Mouse (Mus musculus): ENCODE data around the gene Rnf40. TPM values are rescaled to one million over a fixed set of nuclear protein-coding genes. Genes with fewer than 3 reads are reported as not detected.

Gene Rnf40
- polyA plus RNA-seq, 1 experiment from 2014 or later, result 60.5 TPM

- Histone ChIP-seq H3K36me3 (replicated peaks) (peaks cover 69% of the 10 kb centered on the region), H3K4me3 (no peak overlapping the region), H3K9me3 (no peaks in the 10 kb centered on the region), H3K27me3 (ENCODE audit: poor library complexity, severe bottlenecking) (no peaks in the 10 kb centered on the region), H3K4me1 (peaks cover 24% of the 10 kb centered on the region), H3K27ac (no peak overlapping the region)
- WGBS, result 87% methylated on average over 7 of the region's 7 CpGs
- no peak for DNase-seq (ENCODE audit: extremely low spot score, low spot score)
Measured at GRCm38 (mm10) chr7:127585031-127585430, 3.5 kb upstream of the Rnf40 start.

GRCm38 (mm10) chr7:127586149-127586548 lies 2.4 kb upstream of the Rnf40 start:
- 90% methylated on average over 6 of the region's 6 CpGs for WGBS
- Histone ChIP-seq H3K36me3 (replicated peaks) (peaks cover 69% of the 10 kb centered on the region), H3K9me3 (no peaks in the 10 kb centered on the region), H3K27ac (no peak overlapping the region), H3K27me3 (ENCODE audit: poor library complexity, severe bottlenecking) (no peaks in the 10 kb centered on the region), H3K4me3 (peak overlapping the region; percentile 6; the same call in 1 of the 2 replicates), H3K4me1 (peaks cover 24% of the 10 kb centered on the region)
- no peak for DNase-seq (ENCODE audit: extremely low spot score, low spot score)

- Histone ChIP-seq H3K36me3 (replicated peaks) (peaks cover 69% of the 10 kb centered on the region), H3K4me3 (peak overlapping the region; percentile 74), H3K27ac (peak overlapping the region; percentile 90; the same call in 1 of the 2 replicates), H3K4me1 (peaks cover 24% of the 10 kb centered on the region), H3K27me3 (ENCODE audit: poor library complexity, severe bottlenecking) (no peaks in the 10 kb centered on the region), H3K9me3 (no peaks in the 10 kb centered on the region)
- DNase-seq (ENCODE audit: extremely low spot score, low spot score), result no peak
- 73% methylated on average over 5 of the region's 5 CpGs for whole genome bisulfite sequencing
Measured at GRCm38 (mm10) chr7:127587196-127587595, 1.4 kb upstream of the Rnf40 start.

- Histone ChIP-seq H3K9me3 (no peaks in the 10 kb centered on the region), H3K4me1 (peaks cover 24% of the 10 kb centered on the region), H3K27ac (peak overlapping the region; percentile 90), H3K4me3 (peak overlapping the region; percentile 74), H3K27me3 (ENCODE audit: poor library complexity, severe bottlenecking) (no peaks in the 10 kb centered on the region), H3K36me3 (replicated peaks) (peaks cover 69% of the 10 kb centered on the region)
- DNase-seq (ENCODE audit: extremely low spot score, low spot score), result no peak
- WGBS, result 6% methylated on average over 29 of the region's 29 CpGs
Measured at GRCm38 (mm10) chr7:127588901-127589300, 334 bp downstream of the Rnf40 start.

GRCm38 (mm10) chr7:127589637-127590036 lies 1.1 kb downstream of the Rnf40 start:
- DNase-seq (ENCODE audit: extremely low spot score, low spot score), result no peak
- peaks cover 69% of the 10 kb centered on the region for H3K36me3 ChIP-seq (replicated peaks)
- peak overlapping the region; percentile 90; the same call in 1 of the 2 replicates for H3K27ac ChIP-seq
- H3K4me1 ChIP-seq, result peaks cover 24% of the 10 kb centered on the region
- H3K27me3 ChIP-seq (ENCODE audit: poor library complexity, severe bottlenecking), result no peaks in the 10 kb centered on the region
- peak overlapping the region; percentile 74 for H3K4me3 ChIP-seq
- no peaks in the 10 kb centered on the region for H3K9me3 ChIP-seq
- WGBS, result 90% methylated on average over 9 of the region's 9 CpGs

- H3K27me3 ChIP-seq (ENCODE audit: poor library complexity, severe bottlenecking), result no peaks in the 10 kb centered on the region
- WGBS, result 92% methylated on average over 10 of the region's 10 CpGs
- H3K4me1 ChIP-seq, result peaks cover 24% of the 10 kb centered on the region
- no peak overlapping the region for H3K4me3 ChIP-seq
- no peak for DNase-seq (ENCODE audit: extremely low spot score, low spot score)
- no peaks in the 10 kb centered on the region for H3K9me3 ChIP-seq
- H3K27ac ChIP-seq, result no peak overlapping the region
- peaks cover 72% of the 10 kb centered on the region for H3K36me3 ChIP-seq (replicated peaks)
Measured at GRCm38 (mm10) chr7:127591108-127591507, 2.5 kb downstream of the Rnf40 start.

- H3K4me3 ChIP-seq, result no peak overlapping the region
- DNase-seq (ENCODE audit: extremely low spot score, low spot score), result no peak
- WGBS, result 94% methylated on average over 14 of the region's 14 CpGs
- H3K27ac ChIP-seq, result no peak overlapping the region
- H3K36me3 ChIP-seq (replicated peaks), result peaks cover 82% of the 10 kb centered on the region
- H3K4me1 ChIP-seq, result peaks cover 14% of the 10 kb centered on the region
- no peaks in the 10 kb centered on the region for H3K9me3 ChIP-seq
- no peaks in the 10 kb centered on the region for H3K27me3 ChIP-seq (ENCODE audit: poor library complexity, severe bottlenecking)
Measured at GRCm38 (mm10) chr7:127592575-127592974, 4.0 kb downstream of the Rnf40 start.

GRCm38 (mm10) chr7:127596747-127597146 lies 8.2 kb downstream of the Rnf40 start:
- H3K27me3 ChIP-seq (ENCODE audit: poor library complexity, severe bottlenecking), result no peaks in the 10 kb centered on the region
- H3K4me3 ChIP-seq, result no peak overlapping the region
- peaks cover 100% of the 10 kb centered on the region for H3K36me3 ChIP-seq (replicated peaks)
- no peak overlapping the region for H3K27ac ChIP-seq
- H3K9me3 ChIP-seq, result no peaks in the 10 kb centered on the region
- 95% methylated on average over 17 of the region's 17 CpGs for WGBS
- no peak for DNase-seq (ENCODE audit: extremely low spot score, low spot score)
- H3K4me1 ChIP-seq, result no peaks in the 10 kb centered on the region

- Histone ChIP-seq H3K36me3 (replicated peaks) (peaks cover 99% of the 10 kb centered on the region), H3K27me3 (ENCODE audit: poor library complexity, severe bottlenecking) (no peaks in the 10 kb centered on the region), H3K4me3 (no peak overlapping the region), H3K27ac (no peak overlapping the region), H3K9me3 (no peaks in the 10 kb centered on the region), H3K4me1 (no peaks in the 10 kb centered on the region)
- WGBS, result 96% methylated on average over 7 of the region's 7 CpGs
- DNase-seq (ENCODE audit: extremely low spot score, low spot score), result no peak
Measured at GRCm38 (mm10) chr7:127600612-127601011, 12.0 kb downstream of the Rnf40 start.

- no peak for DNase-seq (ENCODE audit: extremely low spot score, low spot score)
- H3K36me3 ChIP-seq (replicated peaks), result peaks cover 99% of the 10 kb centered on the region
- no peak overlapping the region for H3K4me3 ChIP-seq
- no peaks in the 10 kb centered on the region for H3K27me3 ChIP-seq (ENCODE audit: poor library complexity, severe bottlenecking)
- no peak overlapping the region for H3K27ac ChIP-seq
- WGBS, result 90% methylated on average over 4 of the region's 4 CpGs
- no peaks in the 10 kb centered on the region for H3K9me3 ChIP-seq
- H3K4me1 ChIP-seq, result no peaks in the 10 kb centered on the region
Measured at GRCm38 (mm10) chr7:127601735-127602134, 13.2 kb downstream of the Rnf40 start.

- DNase-seq (ENCODE audit: extremely low spot score, low spot score), result no peak
- WGBS, result 94% methylated on average over 2 of the region's 2 CpGs
- peaks cover 99% of the 10 kb centered on the region for H3K36me3 ChIP-seq (replicated peaks)
- H3K27me3 ChIP-seq (ENCODE audit: poor library complexity, severe bottlenecking), result no peaks in the 10 kb centered on the region
- H3K27ac ChIP-seq, result no peak overlapping the region
- H3K9me3 ChIP-seq, result no peaks in the 10 kb centered on the region
- H3K4me3 ChIP-seq, result no peak overlapping the region
- H3K4me1 ChIP-seq, result no peaks in the 10 kb centered on the region
Measured at GRCm38 (mm10) chr7:127602903-127603302, 14.3 kb downstream of the Rnf40 start.

- H3K36me3 ChIP-seq (replicated peaks), result peaks cover 99% of the 10 kb centered on the region
- no peaks in the 10 kb centered on the region for H3K9me3 ChIP-seq
- H3K4me3 ChIP-seq, result no peak overlapping the region
- 96% methylated on average over 10 of the region's 10 CpGs for WGBS
- no peak overlapping the region for H3K27ac ChIP-seq
- H3K27me3 ChIP-seq (ENCODE audit: poor library complexity, severe bottlenecking), result no peaks in the 10 kb centered on the region
- no peaks in the 10 kb centered on the region for H3K4me1 ChIP-seq
- DNase-seq (ENCODE audit: extremely low spot score, low spot score), result no peak
Measured at GRCm38 (mm10) chr7:127604256-127604655, 15.7 kb downstream of the Rnf40 start.

GRCm38 (mm10) chr7:127607150-127607549 lies 18.6 kb downstream of the Rnf40 start:
- H3K27me3 ChIP-seq (ENCODE audit: poor library complexity, severe bottlenecking), result no peaks in the 10 kb centered on the region
- no peak overlapping the region for H3K27ac ChIP-seq
- H3K36me3 ChIP-seq (replicated peaks), result peaks cover 99% of the 10 kb centered on the region
- H3K4me3 ChIP-seq, result no peak overlapping the region
- peaks cover 13% of the 10 kb centered on the region; the same call in 1 of the 2 replicates for H3K9me3 ChIP-seq
- no peaks in the 10 kb centered on the region for H3K4me1 ChIP-seq
- DNase-seq (ENCODE audit: extremely low spot score, low spot score), result no peak
- WGBS, result 89% methylated on average over 6 of the region's 6 CpGs

- H3K4me1 ChIP-seq, result peaks cover 23% of the 10 kb centered on the region
- no peak overlapping the region for H3K27ac ChIP-seq
- H3K9me3 ChIP-seq, result peaks cover 13% of the 10 kb centered on the region; the same call in 1 of the 2 replicates
- H3K4me3 ChIP-seq, result no peak overlapping the region
- no peaks in the 10 kb centered on the region for H3K27me3 ChIP-seq (ENCODE audit: poor library complexity, severe bottlenecking)
- 98% methylated on average over 29 of the region's 29 CpGs for WGBS
- no peak for DNase-seq (ENCODE audit: extremely low spot score, low spot score)
- peaks cover 74% of the 10 kb centered on the region for H3K36me3 ChIP-seq (replicated peaks)
Measured at GRCm38 (mm10) chr7:127611011-127611410, 22.4 kb downstream of the Rnf40 start.
